Mouse (Mus musculus) gastrocnemius, adult 18-20 months (tissue): ENCODE results near the gene Pold4. TPM values are rescaled to one million over a fixed set of nuclear protein-coding genes. Genes with fewer than 3 reads are reported as not detected.

Experiments used
- DNase-seq: peaks from one replicate; pipeline ENCODE4 v3.0.0; 2021; ENCODE audit warnings: low spot score
- total RNA-seq, 2 experiments: library from RNA; stranded (reverse); gene quantifications; 2 replicates each; pipeline ENCODE4 v1.2.3; 2021

The Pold4 gene
- total RNA-seq, 2 experiments from 2014 or later = 16.3 to 17.8 TPM

DNA sequence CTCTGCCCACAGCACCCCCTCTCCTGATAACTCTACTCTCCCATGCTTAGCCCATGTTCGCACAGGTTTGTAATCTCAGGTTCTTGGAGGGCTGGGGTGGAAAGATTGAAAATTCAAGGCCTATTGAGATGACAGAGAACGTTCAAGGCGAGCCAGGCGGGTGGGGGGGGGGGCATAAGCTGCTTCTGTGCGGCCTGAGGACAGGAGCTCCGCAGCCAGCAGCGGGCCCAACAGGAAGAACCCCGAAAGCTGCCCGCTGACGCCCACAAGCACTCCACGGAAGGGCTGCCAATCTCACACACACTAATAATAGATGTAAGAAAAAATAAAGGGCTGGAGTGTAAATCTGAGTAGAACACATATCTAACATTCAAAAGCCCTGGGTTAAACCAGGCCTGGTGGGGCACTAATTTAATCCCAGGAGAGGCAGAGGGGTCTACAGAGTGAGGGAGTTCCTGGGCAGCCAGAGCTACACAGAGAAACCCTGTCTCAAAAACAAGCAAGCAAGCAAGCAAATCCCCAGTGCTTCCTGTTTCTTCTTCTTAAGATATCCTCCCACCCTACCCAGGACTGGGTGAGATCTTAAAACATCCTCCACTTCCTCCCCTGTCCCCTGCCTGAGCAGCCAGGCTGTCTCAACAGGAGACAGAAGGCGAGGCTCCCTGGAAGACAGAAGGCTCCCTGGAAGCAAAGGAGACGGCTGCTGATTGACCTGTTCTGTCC is 27.9 kb upstream of the Pold4 start:
- no peak for DNase-seq

DNA sequence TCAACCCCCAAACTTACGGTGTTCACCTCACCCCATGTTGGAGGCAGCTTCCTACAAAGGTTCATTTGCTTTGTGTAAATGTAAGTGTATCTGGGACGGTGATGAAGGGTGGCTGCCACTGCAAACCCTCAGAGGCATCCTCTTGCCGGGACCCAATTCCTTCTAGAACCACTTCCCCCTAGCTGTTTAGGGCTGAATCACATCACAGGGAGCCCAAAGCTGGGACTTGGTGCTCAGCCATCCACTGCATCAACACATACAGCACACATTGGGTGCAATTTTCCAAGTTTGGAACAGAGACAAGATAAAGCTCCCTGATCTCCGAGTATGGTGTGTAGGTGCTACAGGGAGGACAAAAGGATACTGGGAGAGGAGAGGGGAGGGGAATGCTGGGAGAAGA is 26.8 kb upstream of the Pold4 start:
- no peak for DNase-seq

DNA sequence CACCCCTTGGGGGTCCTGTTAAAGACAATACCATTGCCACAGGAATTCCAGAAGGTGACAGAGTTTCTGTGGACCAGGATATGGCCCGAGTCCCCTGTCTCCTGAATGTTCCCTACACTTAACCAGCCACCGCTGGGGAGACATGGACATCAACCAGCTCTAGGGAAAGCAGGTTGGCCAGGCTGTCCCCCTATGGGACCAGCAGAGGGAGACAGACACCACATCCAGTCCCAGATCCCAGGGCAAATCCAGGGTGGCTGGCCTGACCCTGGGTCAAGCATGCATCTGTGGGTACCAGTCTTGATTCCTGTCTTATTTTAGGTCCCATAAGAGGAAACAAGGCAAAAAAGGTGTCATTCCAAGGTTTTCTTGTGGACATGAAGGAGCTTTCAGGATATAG is 24.7 kb upstream of the Pold4 start:
- DNase-seq = peak; percentile 79

DNA sequence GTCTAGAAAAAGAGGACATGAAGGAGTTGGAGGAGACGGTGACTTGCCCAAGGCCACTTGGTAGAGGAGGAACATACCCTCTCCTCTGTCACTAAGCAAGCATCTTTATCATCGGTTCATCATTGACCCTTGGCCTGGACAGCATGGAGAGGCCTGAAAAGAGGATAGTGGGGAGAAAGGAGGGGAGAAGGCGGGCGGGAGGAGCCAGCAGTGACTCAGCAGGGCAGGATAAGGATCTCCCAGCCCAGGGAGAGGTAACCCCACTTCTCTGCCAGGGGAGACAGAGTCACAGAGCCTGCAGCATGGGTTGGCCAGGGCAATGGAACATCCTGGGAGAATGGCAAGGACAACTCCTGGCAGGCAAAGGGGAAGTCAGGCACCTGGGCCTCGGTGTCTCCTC is 23.1 kb upstream of the Pold4 start:
- no peak for DNase-seq

DNA sequence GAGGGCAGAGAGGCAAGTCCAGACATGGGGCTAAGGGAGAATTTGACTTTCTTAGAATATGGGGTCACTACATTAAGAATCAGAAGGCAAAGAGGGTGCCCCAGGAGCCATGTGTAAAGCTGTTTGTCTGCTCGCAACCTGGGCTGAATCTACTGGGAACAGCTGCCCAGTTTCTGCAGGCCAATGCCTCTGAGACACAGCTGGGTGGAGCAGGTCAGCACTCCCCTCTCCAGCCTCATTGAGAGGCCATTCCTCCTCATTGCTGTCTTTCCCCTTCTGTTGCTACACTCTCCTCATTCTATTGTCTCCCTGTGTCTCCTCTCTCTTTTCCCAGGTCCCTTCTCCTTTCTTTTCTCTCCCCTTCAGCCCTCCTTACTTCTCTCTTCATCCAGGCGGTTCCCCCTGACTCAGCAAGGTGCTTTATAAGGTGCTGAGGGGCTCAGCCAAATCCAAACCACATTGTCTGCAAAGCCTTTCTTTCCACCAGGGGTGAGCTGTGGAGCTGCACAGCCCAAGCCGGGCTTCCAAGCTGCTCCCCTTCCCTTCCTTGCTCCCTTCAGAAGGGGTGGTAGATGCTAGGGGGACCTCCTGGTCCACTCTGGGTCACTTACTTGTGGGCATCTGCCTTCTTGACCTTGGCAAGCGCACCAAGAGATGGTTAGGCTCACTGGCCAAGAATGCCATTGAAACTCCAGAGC is 19.7 kb upstream of the Pold4 start:
- no peak for DNase-seq

DNA sequence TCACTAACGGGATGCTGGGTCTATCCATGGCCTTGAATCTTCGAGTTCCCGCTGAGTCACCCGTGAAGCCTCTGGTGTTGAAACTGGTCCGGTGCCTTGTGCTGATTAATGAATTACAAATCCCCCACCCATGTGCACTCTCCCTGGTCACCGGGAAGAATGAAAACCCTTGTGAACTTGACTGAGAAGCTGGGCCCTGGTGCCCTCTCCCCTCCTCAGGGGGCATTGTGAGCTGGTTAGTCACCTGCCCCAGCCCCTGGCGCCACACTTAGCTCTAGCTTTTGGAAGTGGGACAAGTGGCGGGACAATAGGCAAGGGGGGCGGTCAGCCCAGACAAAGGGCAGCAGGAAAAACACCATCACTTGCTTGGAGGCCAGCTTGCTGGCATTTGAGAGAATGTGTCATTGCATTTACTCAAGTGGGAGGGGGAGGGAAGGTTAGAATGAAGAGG is 18.1 kb upstream of the Pold4 start:
- no peak for DNase-seq

DNA sequence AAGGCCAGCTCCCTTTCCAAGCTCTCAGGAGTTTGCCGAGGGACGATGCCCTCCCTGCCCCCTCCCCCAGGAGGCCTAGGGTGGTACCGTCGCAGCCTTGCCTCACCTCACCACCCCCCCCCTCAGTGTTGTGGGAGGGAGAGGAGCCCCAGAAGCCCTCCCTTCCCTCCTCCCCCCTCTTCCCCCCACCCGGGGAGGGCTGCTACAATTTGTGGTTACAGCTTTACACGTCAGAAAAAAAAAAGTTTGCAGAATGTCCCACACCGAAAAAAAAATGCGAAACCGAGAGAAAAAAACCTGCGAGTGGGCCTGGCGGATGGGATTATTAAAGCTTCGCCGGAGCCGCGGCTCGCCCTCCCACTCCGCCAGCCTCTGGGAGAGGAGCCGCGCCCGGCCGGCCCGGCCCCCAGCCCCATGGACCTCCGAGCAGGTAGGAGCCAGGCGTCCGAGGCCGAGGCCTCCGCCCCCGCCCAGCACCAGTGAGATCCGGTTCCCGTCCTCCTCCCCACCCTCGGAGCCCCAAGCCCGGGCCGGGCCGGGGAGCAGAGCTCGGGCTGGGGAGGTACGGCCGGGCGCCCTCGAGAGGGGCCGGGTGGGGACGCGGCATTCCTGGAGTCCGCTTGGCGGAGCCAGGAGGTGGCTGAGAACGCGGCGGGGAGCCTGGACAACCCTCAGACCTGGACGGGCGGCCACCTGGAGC is 17.5 kb upstream of the Pold4 start, which contains the start of the genes Clcf1 and AC109138.7:
TSS of gene Clcf1 (plus strand) at position 168 of the 700 bp plus-strand sequence.
TSS of gene AC109138.7 (plus strand) at position 287 of the 700 bp plus-strand sequence.
- no peak for DNase-seq

DNA sequence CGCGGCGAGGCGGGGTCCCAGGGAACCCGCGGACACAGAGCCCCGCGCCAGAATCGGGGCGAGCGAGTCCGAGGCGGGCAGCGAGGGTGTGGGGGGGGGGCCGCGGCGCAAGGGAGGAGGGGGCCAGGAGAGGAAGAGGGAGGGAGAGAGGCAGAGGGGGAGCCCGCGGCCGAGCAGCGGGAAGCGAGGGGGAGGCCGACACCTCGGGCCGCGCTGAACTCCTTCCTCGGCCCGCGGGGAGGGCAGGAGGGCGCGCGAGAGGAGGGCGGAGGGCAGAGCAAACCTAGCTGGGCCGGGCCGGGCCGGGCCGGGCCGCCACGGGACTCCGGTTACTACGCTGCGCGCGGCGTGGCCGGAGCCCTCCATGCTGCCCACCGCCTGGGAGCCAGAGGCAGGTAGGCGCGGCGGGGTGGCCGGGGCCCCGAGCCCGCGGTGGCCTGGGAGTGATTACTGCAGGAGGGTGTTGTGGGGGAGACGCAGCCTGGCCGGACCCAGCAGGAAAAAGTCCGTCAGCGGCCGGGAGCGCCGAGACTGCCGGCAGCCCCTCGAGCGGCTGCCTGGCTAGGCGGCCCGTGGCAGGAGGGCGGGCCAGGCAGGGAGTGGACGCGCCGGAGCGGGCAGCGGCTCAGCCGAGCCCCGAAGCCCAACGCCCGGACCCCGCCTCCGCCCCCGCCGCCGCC is 16.8 kb upstream of the Pold4 start:
- DNase-seq = no peak

DNA sequence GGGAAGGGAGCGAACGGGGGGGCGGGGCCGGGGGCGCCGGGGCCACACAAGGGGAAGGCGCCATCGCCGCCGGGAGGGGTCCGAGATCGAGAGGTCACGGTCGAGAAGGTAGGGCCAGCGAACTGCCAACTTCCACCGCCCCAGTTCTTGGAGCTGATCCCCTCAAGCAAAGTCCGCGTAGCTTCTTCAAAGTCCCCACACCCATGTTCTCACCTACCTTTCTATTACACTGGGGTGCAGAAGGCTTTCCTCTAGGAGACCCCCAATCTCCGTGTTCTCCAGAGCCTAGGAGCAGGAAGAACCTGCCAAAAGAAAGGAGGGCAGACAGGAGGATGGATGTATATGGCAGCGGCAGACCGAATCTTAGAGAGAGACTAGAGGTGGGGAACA is 16.3 kb upstream of the Pold4 start:
- DNase-seq = no peak

DNA sequence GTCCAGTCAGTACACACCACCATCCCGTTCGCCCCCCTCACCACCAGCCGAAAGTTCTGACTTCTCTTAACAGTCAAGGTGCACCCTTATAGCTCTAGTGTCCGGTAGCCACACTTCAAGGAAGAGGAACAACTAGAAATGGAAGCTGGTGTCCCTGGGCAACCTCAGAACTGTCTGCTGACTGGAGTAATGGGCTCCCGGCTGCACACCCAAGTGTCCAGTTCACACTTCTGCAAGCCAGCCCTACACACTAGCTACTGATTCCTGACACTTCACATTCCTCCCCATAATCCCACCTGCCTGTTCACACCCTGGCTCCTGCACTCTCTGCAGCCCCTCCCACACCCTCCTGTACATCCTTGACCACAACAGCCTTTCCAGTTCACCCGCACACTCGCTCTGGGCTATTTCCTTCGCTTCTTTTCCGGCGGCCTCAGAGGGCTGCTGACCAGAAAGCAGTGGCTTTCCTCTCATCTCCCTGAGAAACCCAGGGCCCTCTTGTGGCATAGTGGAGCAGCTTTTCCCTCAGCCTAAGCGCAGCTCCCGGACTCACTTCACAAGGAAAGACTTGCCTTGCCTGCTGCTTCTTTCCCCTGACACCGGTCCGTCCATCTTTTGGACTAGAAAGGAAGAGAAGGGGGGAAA is 15.5 kb upstream of the Pold4 start:
- no peak for DNase-seq

DNA sequence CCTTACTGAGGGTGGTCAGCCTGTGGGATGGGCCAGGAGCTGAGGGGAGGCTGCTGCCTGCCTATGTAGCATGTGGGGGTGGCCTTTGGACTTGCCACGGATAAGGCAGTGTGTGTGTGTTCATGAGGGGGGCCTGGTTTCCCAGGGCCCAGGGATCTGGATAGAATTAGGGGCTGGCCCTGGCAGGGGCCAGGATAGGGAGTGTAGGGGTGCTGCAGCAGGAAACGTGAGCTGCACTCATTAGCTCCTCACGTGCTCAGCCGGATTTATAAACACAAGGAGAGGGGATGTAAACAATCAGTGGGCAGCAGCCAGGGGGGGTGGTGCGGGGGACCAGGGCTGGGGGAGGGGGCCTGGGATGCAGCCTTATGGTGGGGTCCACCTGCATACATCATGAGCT is 14.6 kb upstream of the Pold4 start:
- DNase-seq = no peak

DNA sequence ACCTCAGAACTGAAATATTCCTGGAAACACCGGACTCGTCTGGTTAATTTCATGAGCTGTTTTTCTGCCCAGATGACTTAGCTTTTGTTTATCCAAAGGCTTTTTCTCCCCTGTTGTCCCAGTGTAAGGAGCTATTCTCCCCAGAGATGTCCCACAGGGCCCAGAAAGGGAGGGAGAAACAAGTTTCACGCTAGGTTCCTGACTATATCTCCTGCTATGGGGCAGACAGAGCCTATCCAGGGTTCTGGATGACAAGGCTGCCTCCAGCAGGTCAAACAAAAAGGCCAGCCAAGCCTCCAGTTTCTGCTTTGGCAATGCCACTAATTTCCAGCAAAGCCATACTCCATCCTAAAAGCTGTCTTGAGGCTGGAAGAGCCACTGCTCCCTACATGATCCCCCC is 13.8 kb upstream of the Pold4 start:
- DNase-seq = no peak

DNA sequence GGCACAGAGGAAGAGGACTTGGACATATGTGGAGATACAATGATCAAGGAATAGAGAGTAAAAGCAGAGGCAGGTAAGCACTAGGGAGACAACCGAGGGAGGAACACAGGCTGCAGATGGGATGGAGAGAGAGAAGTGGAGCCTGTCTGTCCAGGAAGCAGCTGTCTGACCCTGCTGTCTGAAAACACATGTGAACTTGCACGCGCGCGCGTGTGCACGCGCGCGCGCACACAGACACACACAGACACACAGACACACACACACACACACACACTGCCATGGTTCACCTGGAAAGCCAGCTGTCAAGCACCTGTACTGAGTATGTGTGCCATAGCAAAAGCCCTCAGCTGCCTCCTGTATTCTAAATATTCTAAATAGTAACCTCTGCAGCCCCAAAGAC is 13.4 kb upstream of the Pold4 start:
- DNase-seq = no peak

DNA sequence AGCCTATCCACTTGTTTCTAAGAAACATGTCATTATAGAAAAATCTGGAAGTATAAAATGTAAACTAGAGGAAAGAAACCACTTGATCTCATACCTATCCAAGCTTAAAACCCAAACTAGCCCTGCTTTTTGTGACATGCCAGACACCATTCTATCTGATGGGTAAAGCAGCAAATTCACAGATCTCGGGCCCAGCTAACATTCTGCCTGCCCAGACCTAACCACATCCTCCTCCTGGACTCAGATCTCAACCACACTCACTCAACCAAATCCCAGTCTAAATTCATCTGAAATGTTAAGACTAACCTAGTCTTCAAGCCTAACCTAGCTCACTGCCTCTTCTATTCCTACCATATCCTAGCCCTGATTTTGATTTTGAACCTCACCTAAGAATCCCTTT is 12.9 kb upstream of the Pold4 start:
- no peak for DNase-seq

DNA sequence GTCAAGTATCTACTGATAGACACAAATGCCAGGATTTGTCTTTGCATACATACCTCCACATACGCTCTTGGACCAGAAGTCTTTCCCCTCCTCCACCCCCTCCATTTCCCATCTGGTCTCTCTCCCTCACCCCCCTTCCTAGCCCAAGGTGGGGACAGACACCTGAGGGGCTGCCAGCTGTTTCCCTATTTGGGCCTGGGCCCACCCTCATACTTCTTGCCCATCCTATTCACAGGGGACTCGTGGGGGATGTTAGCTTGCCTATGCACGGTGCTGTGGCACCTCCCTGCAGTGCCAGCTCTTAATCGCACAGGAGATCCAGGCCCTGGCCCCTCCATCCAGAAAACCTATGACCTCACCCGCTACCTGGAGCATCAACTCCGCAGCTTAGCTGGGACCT is 11.8 kb upstream of the Pold4 start:
- DNase-seq = no peak

DNA sequence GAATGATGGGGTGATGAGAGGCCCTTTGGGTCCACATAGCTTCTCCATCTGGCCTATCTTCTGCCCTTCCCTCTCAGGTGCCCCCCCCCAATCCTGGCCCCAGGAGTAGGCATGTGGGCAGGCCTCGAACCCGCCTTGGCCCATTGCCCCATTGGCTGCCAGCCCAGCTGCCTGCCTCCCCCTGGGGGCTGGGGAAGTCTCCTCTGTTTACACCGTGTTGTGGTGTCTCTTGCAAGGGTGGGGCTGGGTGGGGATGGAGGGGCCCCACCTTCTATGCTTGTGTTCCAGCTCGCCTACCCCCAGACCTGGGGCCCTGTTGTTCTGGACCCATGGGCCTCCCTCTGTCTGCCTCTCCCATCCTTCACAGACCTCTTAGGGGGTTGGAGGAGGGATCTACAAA is 11.3 kb upstream of the Pold4 start:
- DNase-seq = no peak

DNA sequence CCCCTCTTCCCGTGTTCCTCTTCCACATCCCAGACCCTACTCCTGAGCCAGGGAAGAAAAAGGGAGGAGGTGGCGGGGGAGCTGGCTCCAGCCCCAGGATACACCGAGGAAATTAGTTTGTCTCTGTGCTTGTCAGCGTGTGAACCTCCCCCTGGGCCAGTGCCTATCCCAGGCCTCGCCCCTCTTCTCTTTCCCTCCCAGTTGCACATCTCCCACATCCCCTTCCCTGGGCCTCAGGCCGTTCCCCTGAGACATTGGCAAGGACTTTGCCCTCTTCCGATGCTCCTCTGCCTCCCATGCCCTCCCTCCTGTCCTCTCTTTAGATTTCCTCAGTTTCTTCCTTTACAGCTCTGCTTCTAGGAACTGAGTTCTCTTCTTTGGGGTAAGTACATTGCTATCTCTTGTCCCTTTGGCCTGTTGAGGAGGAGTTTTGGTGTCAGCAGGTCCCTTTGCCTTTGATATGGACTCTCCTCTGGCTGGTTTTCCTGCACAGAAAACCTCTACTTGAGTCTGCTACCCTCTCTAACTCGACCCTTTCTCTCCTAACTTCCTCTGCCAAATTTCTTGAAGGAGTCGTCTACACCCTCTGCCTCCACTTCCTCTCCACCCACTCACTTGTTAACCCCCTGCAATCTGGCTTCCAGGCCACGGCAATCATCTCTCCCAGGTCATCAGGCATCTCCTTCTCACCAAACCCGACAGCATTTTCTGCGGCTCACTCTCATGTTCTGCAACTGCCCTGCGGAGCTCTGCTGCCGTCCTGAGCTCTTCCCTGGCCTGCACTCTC is 10.5 kb upstream of the Pold4 start:
- no peak for DNase-seq

DNA sequence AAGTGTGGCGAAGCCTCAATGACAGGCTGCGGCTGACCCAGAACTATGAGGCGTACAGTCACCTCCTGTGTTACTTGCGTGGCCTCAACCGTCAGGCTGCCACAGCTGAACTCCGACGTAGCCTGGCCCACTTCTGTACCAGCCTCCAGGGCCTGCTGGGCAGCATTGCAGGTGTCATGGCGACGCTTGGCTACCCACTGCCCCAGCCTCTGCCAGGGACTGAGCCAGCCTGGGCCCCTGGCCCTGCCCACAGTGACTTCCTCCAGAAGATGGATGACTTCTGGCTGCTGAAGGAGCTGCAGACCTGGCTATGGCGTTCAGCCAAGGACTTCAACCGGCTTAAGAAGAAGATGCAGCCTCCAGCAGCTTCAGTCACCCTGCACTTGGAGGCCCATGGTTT is 9.5 kb upstream of the Pold4 start:
- DNase-seq = no peak

DNA sequence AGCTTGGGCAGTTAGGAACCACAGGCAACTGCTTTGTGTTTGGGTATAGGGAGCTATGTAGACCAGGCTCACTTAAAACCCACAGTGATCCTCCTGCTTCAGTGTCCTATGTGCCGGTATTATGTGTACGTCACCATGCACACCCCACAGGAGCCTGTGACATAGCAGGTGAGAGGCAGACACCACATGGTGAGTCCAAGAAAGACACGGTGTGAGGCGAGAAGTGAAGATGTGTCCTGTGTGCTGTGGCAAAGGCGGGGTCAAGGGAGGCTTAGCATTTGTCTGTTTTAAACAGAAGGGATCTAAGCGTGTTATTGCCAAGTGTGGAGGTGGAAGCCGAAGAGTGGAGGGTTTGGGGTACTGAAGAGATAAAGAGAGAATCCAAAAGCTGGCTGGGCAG is 4.9 kb upstream of the Pold4 start:
- DNase-seq = no peak

DNA sequence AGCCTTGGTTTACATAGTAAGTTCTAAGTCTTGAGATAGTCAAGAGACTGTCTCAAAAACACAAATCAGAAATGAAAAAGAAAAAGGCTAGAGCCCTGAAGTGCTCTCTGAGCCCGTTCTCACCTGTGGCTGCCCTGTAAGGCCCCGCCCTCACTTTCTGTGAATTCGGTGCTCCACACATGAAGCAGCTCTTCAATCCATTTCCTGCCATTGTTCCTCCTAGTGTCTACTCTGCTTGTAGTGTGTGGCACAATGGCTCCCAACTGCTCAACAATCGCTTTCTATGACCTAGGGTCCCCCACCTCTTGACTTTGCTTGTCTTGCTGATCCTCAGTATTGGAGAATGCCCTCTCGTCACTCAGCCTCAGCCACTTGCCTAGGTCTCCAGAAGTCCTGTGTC is 4.3 kb upstream of the Pold4 start:
- no peak for DNase-seq
